Mouse (Mus musculus): ENCODE measurements around the gene Eif4ebp2.

- TF ChIP-seq CTCF (IDR thresholded peaks at IDR 0.05) (no peak), POLR2A (IDR thresholded peaks at IDR 0.05; ENCODE audit: insufficient read depth, low read depth, low read length) (no peak)
Measured at GRCm38 (mm10) chr10:61416561-61416960, 35.9 kb downstream of the Eif4ebp2 start.
